Mouse (Mus musculus) heart, postnatal 0 days (tissue): ENCODE results near the gene Dhrs11. TPM values are rescaled to one million over a fixed set of nuclear protein-coding genes. Genes with fewer than 3 reads are reported as not detected.
A peak's percentile ranks its signal among the peaks of the same experiment; 100 is the strongest.

Source experiments
- ATAC-seq: fragments of 200-750 bp; cut with Nextera tagmentation; 2 replicates; pipeline ENCODE4 v1.8.0; 2017; ENCODE audit warnings: low read depth, moderate number of reproducible peaks, moderate library complexity; ENCODE audit not compliant: insufficient read depth
- DNase-seq: peaks from one replicate; pipeline ENCODE4 v3.0.0-alpha.2; 2016; ENCODE audit warnings: low spot score
- H3K27ac ChIP-seq: fragments of 300-500 bp; sonication (generic); 2 replicates; pipeline ENCODE4 v1.5.1; 2014; ENCODE audit warnings: low read depth, mild to moderate bottlenecking
- H3K27me3 ChIP-seq: fragments of 300-500 bp; sonication (generic); 2 replicates; pipeline ENCODE4 v1.6.1; 2014; ENCODE audit warnings: low read length, mixed read lengths; ENCODE audit not compliant: control insufficient read depth, insufficient read depth
- H3K36me3 ChIP-seq: fragments of 300-500 bp; sonication (generic); replicated peaks from 2 replicates; pipeline ENCODE4 v1.6.1; 2014; ENCODE audit warnings: low read length, mixed read lengths; ENCODE audit not compliant: control insufficient read depth, insufficient read depth
- H3K4me1 ChIP-seq: fragments of 300-500 bp; sonication (generic); 2 replicates; pipeline ENCODE4 v1.6.1; 2014; ENCODE audit warnings: antibody characterized with exemption; ENCODE audit not compliant: control insufficient read depth, insufficient read depth
- H3K4me2 ChIP-seq: fragments of 300-500 bp; sonication (generic); 2 replicates; pipeline ENCODE4 v1.6.1; 2014; ENCODE audit warnings: low read depth, mild to moderate bottlenecking, low read length, moderate library complexity
- H3K4me3 ChIP-seq: fragments of 300-500 bp; sonication (generic); 2 replicates; pipeline ENCODE4 v1.5.1; 2014; ENCODE audit warnings: low read depth, low read length
- H3K9ac ChIP-seq: fragments of 300-500 bp; sonication (generic); replicated peaks from 2 replicates; pipeline ENCODE4 v1.6.1; 2014; ENCODE audit warnings: low read depth, low read length, mixed read lengths
- H3K9me3 ChIP-seq: fragments of 300-500 bp; sonication (generic); replicated peaks from 2 replicates; pipeline ENCODE4 v1.6.1; 2016; ENCODE audit warnings: low read length; ENCODE audit not compliant: control insufficient read depth
- CTCF ChIP-seq: IDR thresholded peaks from 2 replicates; pipeline ENCODE4 v1.5.1; 2016; ENCODE audit warnings: antibody characterized with exemption, control low read depth, low read depth
- EP300 ChIP-seq: IDR thresholded peaks from 2 replicates; pipeline ENCODE4 v1.6.1; 2016; ENCODE audit warnings: antibody characterized with exemption, low read depth
- WGBS: fragments of 180-500 bp; shearing (Covaris S2); extraction: QIAGEN DNeasy Blood & Tissue Kit; methylation state at CpG from one replicate; pipeline ENCODE4 v1.1.7; 2014; 5-methylcytosine and 5-hydroxymethylcytosine counted together
- polyA plus RNA-seq: library from polyadenylated mRNA; unstranded; fragments of >200 nt; fragmentation: Nextera tagmentation; extraction: Ambion mirVana; gene quantifications from 2 replicates; pipeline ENCODE4 v1.2.1, GENCODE M21; 2015
- total RNA-seq: library from RNA; depleted of rRNA; stranded (reverse); fragments of >200 nt; gene quantifications from 2 replicates; pipeline ENCODE4 v1.2.3, GENCODE M21; 2014; ENCODE audit warnings: low replicate concordance

Gene Dhrs11
- total and polyA plus RNA-seq, 2 experiments from 2014 or later = 110 to 166 TPM

GRCm38 (mm10) chr11:84813724-84814510 is 14.9 kb downstream of the Dhrs11 start:
- no peak for ATAC-seq
- 55% methylated on average over 13 of the region's 13 CpGs for WGBS

GRCm38 (mm10) chr11:84804373-84804772 is 24.4 kb downstream of the Dhrs11 start:
- no peak for ATAC-seq

More at GRCm38 (mm10) chr11:84813724-84814510, 14.9 kb downstream of the Dhrs11 start:
- Histone ChIP-seq H3K4me3 (no peak overlapping the region), H3K27ac (no peak overlapping the region), H3K4me2 (no peak overlapping the region), H3K4me1 (no peaks in the 10 kb centered on the region), H3K36me3 (peaks cover 13% of the 10 kb centered on the region), H3K9ac (no peak overlapping the region), H3K9me3 (no peaks in the 10 kb centered on the region), H3K27me3 (no peaks in the 10 kb centered on the region)
- peak; percentile 45 for DNase-seq
- TF ChIP-seq CTCF (peak; percentile 96), EP300 (no peak)

GRCm38 (mm10) chr11:84797627-84798353 is 31.0 kb downstream of the Dhrs11 start:
- no peak overlapping the region for H3K4me3 ChIP-seq
- H3K4me1 ChIP-seq = no peaks in the 10 kb centered on the region
- peak; percentile 84 for TF ChIP-seq CTCF
- TF ChIP-seq EP300 = no peak
- H3K4me2 ChIP-seq = no peak overlapping the region
- 0 out of 2 replicates have a peak, but pooled peaks cover 3% of the 10 kb centered on the region for H3K27me3 ChIP-seq
- no peaks in the 10 kb centered on the region for H3K36me3 ChIP-seq
- H3K27ac ChIP-seq = no peak overlapping the region
- DNase-seq = peak; percentile 66
- WGBS = 20% methylated on average over 21 of the region's 21 CpGs
- H3K9me3 ChIP-seq = no peaks in the 10 kb centered on the region
- 0 out of 2 replicates have a peak, but pooled peaks have one; percentile 30 for ATAC-seq
- H3K9ac ChIP-seq = no peak overlapping the region

More at GRCm38 (mm10) chr11:84804373-84804772, 24.4 kb downstream of the Dhrs11 start:
- no peak for TF ChIP-seq EP300
- TF ChIP-seq CTCF = no peak
- no peaks in the 10 kb centered on the region for H3K9me3 ChIP-seq
- H3K36me3 ChIP-seq = no peaks in the 10 kb centered on the region
- no peak overlapping the region for H3K27ac ChIP-seq
- H3K4me1 ChIP-seq = no peaks in the 10 kb centered on the region
- 76% methylated on average over 4 of the region's 4 CpGs for WGBS
- H3K4me3 ChIP-seq = no peak overlapping the region
- no peak overlapping the region for H3K9ac ChIP-seq
- H3K4me2 ChIP-seq = no peak overlapping the region
- no peaks in the 10 kb centered on the region for H3K27me3 ChIP-seq
- no peak for DNase-seq

GRCm38 (mm10) chr11:84797026-84797425 is 31.8 kb downstream of the Dhrs11 start:
- H3K4me1 ChIP-seq = no peaks in the 10 kb centered on the region
- 0 out of 2 replicates have a peak, but pooled peaks cover 3% of the 10 kb centered on the region for H3K27me3 ChIP-seq
- H3K4me2 ChIP-seq = no peak overlapping the region
- 50% methylated on average over 10 of the region's 10 CpGs for WGBS
- ATAC-seq (no peak), DNase-seq (no peak)
- H3K9ac ChIP-seq = no peak overlapping the region
- H3K4me3 ChIP-seq = no peak overlapping the region
- H3K36me3 ChIP-seq = no peaks in the 10 kb centered on the region
- H3K9me3 ChIP-seq = no peaks in the 10 kb centered on the region
- H3K27ac ChIP-seq = no peak overlapping the region
- TF ChIP-seq EP300 = no peak
- TF ChIP-seq CTCF = no peak

GRCm38 (mm10) chr11:84794496-84795113 is 34.2 kb downstream of the Dhrs11 start:
- Histone ChIP-seq H3K9me3 (no peaks in the 10 kb centered on the region), H3K9ac (no peak overlapping the region), H3K36me3 (no peaks in the 10 kb centered on the region), H3K27ac (no peak overlapping the region), H3K4me1 (no peaks in the 10 kb centered on the region), H3K27me3 (0 out of 2 replicates have a peak, but pooled peaks cover 8% of the 10 kb centered on the region), H3K4me3 (no peak overlapping the region), H3K4me2 (no peak overlapping the region)
- no peak for TF ChIP-seq EP300
- TF ChIP-seq CTCF = peak; percentile 92
- 8% methylated on average over 17 of the region's 17 CpGs for WGBS
- ATAC-seq = peak; percentile 76
- DNase-seq = peak; percentile 50
